Mouse (Mus musculus) ES-Bruce4 (cell line): ENCODE measurements around the gene Slc4a5.
A peak's percentile ranks its signal among the peaks of the same experiment; 100 is the strongest.

Experiments
- CTCF ChIP-seq: IDR thresholded peaks from one replicate; pipeline ENCODE4 v1.8.1; 2011; ENCODE audit warnings: low read depth, low read length
- EP300 ChIP-seq: IDR thresholded peaks from 2 replicates; pipeline ENCODE4 v1.6.1; 2011; ENCODE audit warnings: low read depth, low read length; ENCODE audit not compliant: insufficient read depth

DNA sequence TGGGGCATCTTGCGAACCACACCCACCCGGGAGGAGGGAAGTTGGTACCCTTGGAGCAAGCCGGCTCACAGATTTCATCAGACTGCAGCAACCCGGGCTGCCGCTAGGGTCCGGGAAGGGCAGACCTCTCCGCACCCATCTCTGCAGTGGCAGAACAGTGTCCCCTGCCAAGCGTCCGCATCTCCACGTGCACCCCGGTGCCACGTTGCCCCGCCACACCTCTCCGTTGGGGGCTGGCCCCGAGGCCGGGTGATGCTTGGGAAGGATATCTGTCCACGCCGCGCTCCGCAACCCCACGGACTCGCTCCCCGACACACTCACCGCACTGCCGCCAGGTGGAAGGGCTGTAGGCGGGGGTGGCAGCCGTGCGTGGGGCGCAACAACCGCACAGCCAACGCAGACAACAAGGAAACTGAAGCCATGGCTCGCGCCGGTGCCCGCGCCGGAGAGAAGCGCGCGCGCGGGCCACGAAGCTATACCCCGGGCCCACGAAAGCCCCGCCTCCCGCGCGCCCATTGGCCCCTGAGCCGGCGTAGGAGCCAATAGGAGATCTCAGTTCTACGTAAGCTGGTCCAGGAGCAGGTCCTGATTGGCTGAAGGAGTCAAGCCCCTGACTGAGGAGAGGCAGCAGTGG lies 97.6 kb downstream of the Slc4a5 start:
- TF ChIP-seq CTCF (peak; percentile 20), EP300 (no peak)
